Mouse (Mus musculus) bone marrow, adult 2 months (tissue): ENCODE measurements around the gene Epha1. TPM values are rescaled to one million over a fixed set of nuclear protein-coding genes. Genes with fewer than 3 reads are reported as not detected.

Experiments used
- H3K27ac ChIP-seq: fragments of 200-500 bp; 2 replicates; pipeline ENCODE4 v1.5.1; 2012; ENCODE audit warnings: low read depth, mild to moderate bottlenecking, control low read depth, inconsistent platforms, low read length; ENCODE audit not compliant: control insufficient read depth, poor library complexity, insufficient read depth
- H3K4me1 ChIP-seq: fragments of 200-500 bp; 2 replicates; pipeline ENCODE4 v1.6.1; 2011; ENCODE audit warnings: low read length; ENCODE audit not compliant: control insufficient read depth, insufficient read depth
- H3K4me3 ChIP-seq: fragments of 200-500 bp; replicated peaks from 2 replicates; pipeline ENCODE3; 2011; ENCODE audit warnings: mild to moderate bottlenecking, low read depth, low read length, control low read depth; ENCODE audit not compliant: control insufficient read depth
- CTCF ChIP-seq: fragments of 200-500 bp; IDR thresholded peaks from 2 replicates; pipeline ENCODE4 v1.5.1; 2011; ENCODE audit warnings: low read length, control low read depth; ENCODE audit not compliant: control insufficient read depth, insufficient read depth
- POLR2A ChIP-seq: fragments of 200-500 bp; IDR thresholded peaks from 2 replicates; pipeline ENCODE4 v1.6.1; 2011; ENCODE audit warnings: low read depth, mild to moderate bottlenecking, control low read depth, low read length, borderline replicate concordance; ENCODE audit not compliant: control insufficient read depth
- WGBS: fragments of 180-500 bp; shearing (Covaris S2); methylation state at CpG from one replicate; pipeline ENCODE4 v1.1.7; 2018; 5-methylcytosine and 5-hydroxymethylcytosine counted together
- polyA plus RNA-seq: library from polyadenylated mRNA; stranded (reverse); fragments of >200 nt; gene quantifications from 2 replicates; pipeline ENCODE4 v1.2.4, GENCODE M21; 2011; ENCODE audit warnings: low replicate concordance; ENCODE audit not compliant: missing spikeins, insufficient read depth, insufficient read length

The Epha1 gene
- polyA plus RNA-seq, 1 experiment, result not detected

GRCm38 (mm10) chr6:42377280-42377679, 4.2 kb upstream of the Epha1 start:
- no peaks in the 10 kb centered on the region; the same call in 1 of the 2 replicates for H3K4me1 ChIP-seq
- TF ChIP-seq POLR2A (no peak), CTCF (no peak)
- WGBS, result 79% methylated on average over 5 of the region's 5 CpGs
- H3K4me3 ChIP-seq, result no peak overlapping the region
- no peak overlapping the region for H3K27ac ChIP-seq

GRCm38 (mm10) chr6:42376504-42377019, 3.5 kb upstream of the Epha1 start:
- WGBS, result 54% methylated on average over 6 of the region's 6 CpGs
- Histone ChIP-seq H3K27ac (no peak overlapping the region), H3K4me3 (no peak overlapping the region), H3K4me1 (no peaks in the 10 kb centered on the region; the same call in 1 of the 2 replicates)
- no peak for TF ChIP-seq CTCF
- no peak for TF ChIP-seq POLR2A

- Histone ChIP-seq H3K4me1 (no peaks in the 10 kb centered on the region; the same call in 1 of the 2 replicates), H3K27ac (no peak overlapping the region), H3K4me3 (no peak overlapping the region)
- WGBS, result 34% methylated on average over 4 of the region's 4 CpGs
- TF ChIP-seq POLR2A, result no peak
- no peak for TF ChIP-seq CTCF
Observed at GRCm38 (mm10) chr6:42376016-42376415, 2.9 kb upstream of the Epha1 start.

- no peak for TF ChIP-seq CTCF
- no peak for TF ChIP-seq POLR2A
- Histone ChIP-seq H3K27ac (no peak overlapping the region), H3K4me3 (no peak overlapping the region), H3K4me1 (no peaks in the 10 kb centered on the region; the same call in 1 of the 2 replicates)
- 83% methylated on average over 2 of the region's 2 CpGs for WGBS
Observed at GRCm38 (mm10) chr6:42375131-42375530, 2.1 kb upstream of the Epha1 start.

GRCm38 (mm10) chr6:42374701-42375100, 1.6 kb upstream of the Epha1 start:
- Histone ChIP-seq H3K27ac (no peak overlapping the region), H3K4me3 (no peak overlapping the region), H3K4me1 (no peaks in the 10 kb centered on the region; the same call in 1 of the 2 replicates)
- WGBS, result 78% methylated on average over 4 of the region's 4 CpGs
- TF ChIP-seq POLR2A (no peak), CTCF (no peak)

- TF ChIP-seq CTCF (no peak), POLR2A (no peak)
- WGBS, result 34% methylated on average over 7 of the region's 7 CpGs
- no peaks in the 10 kb centered on the region; the same call in 1 of the 2 replicates for H3K4me1 ChIP-seq
- H3K4me3 ChIP-seq, result no peak overlapping the region
- H3K27ac ChIP-seq, result no peak overlapping the region
Observed at GRCm38 (mm10) chr6:42373669-42374430, 782 bp upstream of the Epha1 start.

GRCm38 (mm10) chr6:42372421-42372815, 650 bp downstream of the Epha1 start:
- no peak for TF ChIP-seq CTCF
- TF ChIP-seq POLR2A, result no peak
- no peaks in the 10 kb centered on the region; the same call in 1 of the 2 replicates for H3K4me1 ChIP-seq
- H3K4me3 ChIP-seq, result no peak overlapping the region
- 82% methylated on average over 9 of the region's 9 CpGs for WGBS
- no peak overlapping the region for H3K27ac ChIP-seq

- H3K27ac ChIP-seq, result no peak overlapping the region
- H3K4me3 ChIP-seq, result no peak overlapping the region
- TF ChIP-seq CTCF (no peak), POLR2A (no peak)
- 53% methylated on average over 3 of the region's 3 CpGs for WGBS
- H3K4me1 ChIP-seq, result no peaks in the 10 kb centered on the region; the same call in 1 of the 2 replicates
Observed at GRCm38 (mm10) chr6:42372001-42372400, 1.1 kb downstream of the Epha1 start.
